Mouse (Mus musculus) limb, embryonic 14.5 days (tissue): Measurements from ENCODE around the gene Amfr. TPM values are rescaled to one million over a fixed set of nuclear protein-coding genes. Genes with fewer than 3 reads are reported as not detected.

Source experiments
- ATAC-seq: fragments of 200-750 bp; cut with Nextera tagmentation; 2 replicates; pipeline ENCODE4 v1.8.0; 2017; ENCODE audit warnings: low read depth, moderate number of reproducible peaks, moderate TSS enrichment; ENCODE audit not compliant: low FRiP score
- DNase-seq: peaks from one replicate; pipeline ENCODE4 v3.0.0-alpha.2; 2015; ENCODE audit warnings: low spot score
- H3K27ac ChIP-seq: fragments of 300-500 bp; sonication (generic); replicated peaks from 2 replicates; pipeline ENCODE4 v1.5.1; 2014; ENCODE audit warnings: low read depth, mild to moderate bottlenecking, low read length, moderate library complexity, mixed read lengths
- H3K27me3 ChIP-seq: fragments of 300-500 bp; sonication (generic); 2 replicates; pipeline ENCODE4 v1.6.1; 2014; ENCODE audit warnings: low read length, mixed read lengths; ENCODE audit not compliant: control insufficient read depth, insufficient read depth
- H3K36me3 ChIP-seq: fragments of 300-500 bp; sonication (generic); 2 replicates; pipeline ENCODE4 v1.6.1; 2014; ENCODE audit warnings: mild to moderate bottlenecking, low read length, moderate library complexity, mixed read lengths; ENCODE audit not compliant: control insufficient read depth, insufficient read depth
- H3K4me1 ChIP-seq: fragments of 300-500 bp; sonication (generic); 2 replicates; pipeline ENCODE4 v1.6.1; 2014; ENCODE audit warnings: antibody characterized with exemption, low read length, mixed read lengths; ENCODE audit not compliant: control insufficient read depth, insufficient read depth
- H3K4me2 ChIP-seq: fragments of 300-500 bp; sonication (generic); replicated peaks from 2 replicates; pipeline ENCODE4 v1.6.1; 2014; ENCODE audit warnings: low read depth, mild to moderate bottlenecking, low read length, moderate library complexity; ENCODE audit not compliant: severe bottlenecking
- H3K4me3 ChIP-seq: fragments of 300-500 bp; sonication (generic); replicated peaks from 2 replicates; pipeline ENCODE4 v1.5.1; 2014; ENCODE audit warnings: low read length
- H3K9ac ChIP-seq: fragments of 300-500 bp; sonication (generic); 2 replicates; pipeline ENCODE4 v1.6.1; 2014; ENCODE audit warnings: mild to moderate bottlenecking, low read depth, low read length, moderate library complexity; ENCODE audit not compliant: severe bottlenecking
- H3K9me3 ChIP-seq: fragments of 300-500 bp; sonication (generic); 2 replicates; pipeline ENCODE4 v1.6.1; 2016; ENCODE audit warnings: low read length; ENCODE audit not compliant: control insufficient read depth
- POLR2A ChIP-seq: fragments of 200-500 bp; IDR thresholded peaks from 2 replicates; pipeline ENCODE4 v1.8.0; 2012; ENCODE audit warnings: inconsistent platforms, mild to moderate bottlenecking, moderate library complexity, borderline replicate concordance; ENCODE audit not compliant: insufficient read depth, insufficient read length; ENCODE audit errors: extremely low read depth
- WGBS: fragments of 180-500 bp; shearing (Covaris S2); extraction: QIAGEN DNeasy Blood & Tissue Kit; methylation state at CpG from one replicate; pipeline ENCODE4 v1.1.7; 2014; 5-methylcytosine and 5-hydroxymethylcytosine counted together
- polyA plus RNA-seq, 2 experiments: library from polyadenylated mRNA; depleted of rRNA in 1 of 2; stranded (reverse) in 1 of 2; unstranded in 1 of 2; fragments of >200 nt; fragmentation: Nextera tagmentation in 1 of 2; extraction: Ambion mirVana in 1 of 2; gene quantifications; 2 replicates each; pipeline versions ENCODE4 v1.2.1 to v1.2.3; 2012 to 2014

Gene Amfr
- polyA plus RNA-seq, 2 experiments: 56.2 to 56.9 TPM

DNA sequence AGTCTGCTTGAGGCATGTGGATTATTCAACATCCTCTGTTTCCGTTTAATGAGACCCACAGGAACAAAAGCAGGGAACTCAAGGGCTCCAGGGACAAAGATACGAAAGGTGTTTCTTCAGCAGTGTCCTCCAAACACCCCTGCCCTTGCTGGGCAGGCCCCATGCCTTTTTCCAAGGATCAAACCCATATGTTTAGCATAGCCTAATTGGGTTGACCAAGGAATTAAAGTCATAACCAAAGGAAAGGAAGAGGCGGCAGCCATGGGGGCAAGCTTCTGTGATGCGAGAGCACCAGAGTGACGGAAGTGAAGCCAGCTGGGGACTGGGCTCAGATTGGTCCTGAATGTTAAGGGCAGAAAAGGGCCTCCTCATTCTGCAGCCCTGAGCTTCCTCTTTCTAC, 40.4 kb downstream of the Amfr start:
- no peak overlapping the region for H3K27ac ChIP-seq
- H3K27me3 ChIP-seq: no peaks in the 10 kb centered on the region
- H3K4me3 ChIP-seq: no peak overlapping the region
- DNase-seq (no peak), ATAC-seq (no peak)
- H3K36me3 ChIP-seq: peaks cover 66% of the 10 kb centered on the region
- TF ChIP-seq POLR2A: no peak
- H3K4me1 ChIP-seq: no peaks in the 10 kb centered on the region
- no peak overlapping the region for H3K4me2 ChIP-seq
- 83% methylated on average over 5 of the region's 5 CpGs for WGBS
- H3K9me3 ChIP-seq: no peaks in the 10 kb centered on the region
- no peak overlapping the region for H3K9ac ChIP-seq

DNA sequence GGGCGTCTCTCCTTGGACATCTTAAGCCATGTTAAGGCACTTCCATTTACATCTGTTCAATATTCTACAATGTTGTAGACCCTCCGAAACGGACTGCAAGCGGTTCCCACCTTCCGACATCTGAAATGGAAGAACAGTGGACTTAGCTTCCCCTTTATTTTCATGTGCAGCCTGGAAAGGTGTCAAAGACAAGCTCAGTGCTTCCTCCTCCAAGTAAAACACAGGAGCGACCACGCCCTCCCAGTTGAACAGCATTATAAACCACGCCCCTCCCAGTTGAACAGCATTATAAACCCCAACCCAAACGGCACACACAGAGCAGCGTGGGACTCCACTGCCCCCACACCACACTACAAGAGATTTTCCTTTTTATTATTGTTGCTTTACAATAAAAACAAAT, 41.2 kb downstream of the Amfr start:
- H3K36me3 ChIP-seq: peaks cover 61% of the 10 kb centered on the region
- TF ChIP-seq POLR2A: no peak

DNA sequence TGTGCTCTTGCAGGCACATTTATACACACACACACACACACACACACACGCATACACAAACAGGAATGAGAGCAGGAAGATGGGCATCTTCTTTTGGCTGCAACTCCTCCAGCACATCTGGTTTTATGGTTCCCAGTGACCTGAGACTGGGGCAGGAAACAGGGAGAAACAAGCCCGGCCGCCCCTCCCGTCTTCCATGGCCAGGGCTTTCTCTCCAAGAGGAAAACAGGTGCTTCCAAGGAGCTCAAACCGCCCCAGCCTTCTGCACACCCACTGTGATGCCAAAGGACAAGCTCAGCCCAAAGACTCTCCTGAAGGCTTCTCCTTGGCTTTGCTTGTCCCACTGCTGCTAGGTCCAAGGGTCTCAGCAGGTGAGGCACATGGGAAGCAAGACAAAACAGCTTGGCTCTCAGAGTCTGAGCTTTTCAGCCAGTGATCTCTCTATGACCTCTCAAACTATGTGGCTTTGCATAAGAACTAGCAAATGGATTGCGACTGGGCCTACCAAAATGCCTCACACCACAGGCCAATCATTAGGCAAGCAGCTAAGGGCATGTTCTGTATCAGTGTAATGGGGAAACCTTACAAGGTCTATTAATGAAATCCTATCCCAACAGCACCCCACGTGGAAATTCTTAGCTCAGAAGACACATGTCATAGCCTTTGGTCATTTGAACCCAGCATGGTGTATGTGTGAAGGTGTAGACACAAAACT, 42.9 kb downstream of the Amfr start:
- H3K4me2 ChIP-seq: no peak overlapping the region
- no peak for TF ChIP-seq POLR2A
- no peaks in the 10 kb centered on the region for H3K27me3 ChIP-seq
- DNase-seq: no peak
- no peak for ATAC-seq
- H3K9me3 ChIP-seq: no peaks in the 10 kb centered on the region
- H3K4me3 ChIP-seq: no peak overlapping the region
- peaks cover 45% of the 10 kb centered on the region for H3K36me3 ChIP-seq
- no peak overlapping the region for H3K9ac ChIP-seq
- no peak overlapping the region for H3K27ac ChIP-seq
- 52% methylated on average over 7 of the region's 7 CpGs for WGBS
- no peaks in the 10 kb centered on the region for H3K4me1 ChIP-seq

More for the DNA sequence above, 41.2 kb downstream of the Amfr start:
- Histone ChIP-seq H3K4me2 (no peak overlapping the region), H3K9me3 (no peaks in the 10 kb centered on the region), H3K27ac (no peak overlapping the region), H3K4me1 (no peaks in the 10 kb centered on the region), H3K9ac (no peak overlapping the region), H3K4me3 (no peak overlapping the region), H3K27me3 (no peaks in the 10 kb centered on the region)
- DNase-seq (no peak), ATAC-seq (no peak)
- WGBS: 86% methylated on average over 10 of the region's 10 CpGs

- Histone ChIP-seq H3K9me3 (no peaks in the 10 kb centered on the region), H3K4me2 (no peak overlapping the region), H3K27ac (no peak overlapping the region), H3K36me3 (peaks cover 30% of the 10 kb centered on the region), H3K4me3 (no peak overlapping the region), H3K9ac (no peak overlapping the region), H3K4me1 (no peaks in the 10 kb centered on the region), H3K27me3 (no peaks in the 10 kb centered on the region)
- 71% methylated on average over 6 of the region's 6 CpGs for WGBS
- no peak for DNase-seq
- no peak for TF ChIP-seq POLR2A
- no peak for ATAC-seq
Observed at GRCm38 (mm10) chr8:93968293-93968692, 44.3 kb downstream of the Amfr start.

DNA sequence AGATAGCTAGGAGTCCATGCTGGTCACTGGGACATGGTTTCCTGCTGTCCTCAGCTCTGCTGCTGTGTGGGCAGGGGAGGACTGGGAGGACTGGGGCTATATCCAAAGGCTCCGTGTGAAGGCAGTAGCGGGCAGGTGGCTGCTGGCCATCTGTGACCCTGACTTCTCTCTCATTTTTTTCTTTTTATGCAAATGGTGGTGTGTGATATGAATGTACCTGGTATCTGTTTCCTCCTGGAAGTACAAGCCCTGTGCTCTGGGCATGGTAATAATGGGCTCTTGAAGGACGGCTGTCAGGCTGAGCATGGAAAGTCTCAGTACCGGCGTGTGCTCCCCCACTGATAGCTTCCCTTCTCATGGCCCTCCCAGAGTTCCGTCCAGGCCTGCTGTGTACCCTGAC, 51.7 kb downstream of the Amfr start:
- DNase-seq (no peak), ATAC-seq (no peak)
- Histone ChIP-seq H3K4me3 (no peak overlapping the region), H3K4me1 (no peaks in the 10 kb centered on the region), H3K9ac (no peak overlapping the region), H3K36me3 (no peaks in the 10 kb centered on the region), H3K9me3 (no peaks in the 10 kb centered on the region), H3K27ac (no peak overlapping the region), H3K4me2 (no peak overlapping the region), H3K27me3 (no peaks in the 10 kb centered on the region)
- no peak for TF ChIP-seq POLR2A
- 81% methylated on average over 6 of the region's 6 CpGs for WGBS

- no peak for TF ChIP-seq POLR2A
- no peak overlapping the region for H3K4me3 ChIP-seq
- 92% methylated on average over 9 of the region's 9 CpGs for WGBS
Observed at GRCm38 (mm10) chr8:93958402-93958801, 54.2 kb downstream of the Amfr start.

More at GRCm38 (mm10) chr8:93958402-93958801, 54.2 kb downstream of the Amfr start:
- no peak overlapping the region for H3K27ac ChIP-seq
- no peaks in the 10 kb centered on the region for H3K27me3 ChIP-seq
- no peaks in the 10 kb centered on the region for H3K4me1 ChIP-seq
- DNase-seq (no peak), ATAC-seq (no peak)
- H3K4me2 ChIP-seq: no peak overlapping the region
- no peaks in the 10 kb centered on the region for H3K9me3 ChIP-seq
- no peak overlapping the region for H3K9ac ChIP-seq
- no peaks in the 10 kb centered on the region for H3K36me3 ChIP-seq
